Mouse (Mus musculus): ENCODE results near the gene Il34. TPM values are rescaled to one million over a fixed set of nuclear protein-coding genes. Genes with fewer than 3 reads are reported as not detected.

The Il34 gene
- polyA plus RNA-seq, 1 experiment from 2014 or later, result 3.0 TPM

DNA sequence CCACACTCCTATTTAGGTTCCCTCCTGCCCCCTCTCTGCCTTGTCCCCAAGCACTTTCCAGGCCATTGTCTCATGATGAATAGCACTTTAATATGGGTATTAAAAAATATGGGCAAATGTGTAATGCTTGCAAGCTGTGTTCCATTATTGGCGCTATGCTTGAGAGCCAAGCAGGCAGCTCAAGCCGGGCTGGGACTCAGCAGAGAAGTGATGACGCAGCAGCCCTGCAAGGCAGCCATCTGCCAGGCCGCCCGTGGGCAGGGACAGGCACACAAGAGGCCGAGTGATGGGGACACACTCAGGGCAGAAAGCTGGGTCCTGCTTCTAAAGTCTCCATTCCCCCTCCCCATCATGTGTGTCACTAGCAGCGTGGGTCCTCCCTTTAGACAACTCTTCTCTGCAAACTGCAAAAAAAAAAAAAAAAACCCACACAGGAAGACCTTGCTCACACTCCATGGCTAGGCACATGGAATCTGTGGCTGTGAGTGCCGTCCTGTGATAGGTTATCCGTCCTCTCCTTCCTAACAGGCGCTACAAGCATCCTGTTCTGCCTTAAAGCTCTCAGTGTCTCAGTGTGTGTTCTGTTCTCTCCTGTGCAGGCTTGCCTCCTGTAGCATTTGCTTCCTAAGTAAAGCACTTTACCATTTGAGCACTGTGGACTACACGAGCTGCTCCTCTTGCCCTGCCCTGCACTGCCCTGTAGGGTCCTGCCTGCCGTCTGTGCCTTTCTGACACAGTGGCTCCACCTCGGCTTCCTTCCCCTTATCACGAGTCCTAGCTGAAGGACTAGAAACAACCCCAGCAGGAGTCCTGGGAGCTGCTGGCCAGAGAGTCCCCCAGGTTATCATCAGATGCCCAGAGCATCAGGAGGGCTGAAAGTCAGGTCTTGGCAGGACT lies 100.1 kb downstream of the Il34 start:
- no peaks in the 10 kb centered on the region for H3K27me3 ChIP-seq (ENCODE audit: insufficient read depth, low read length)
- no peak for ATAC-seq (ENCODE audit: low FRiP score, low TSS enrichment)
- H3K27ac ChIP-seq (ENCODE audit: low read length), result no peak overlapping the region
- no peak overlapping the region for H3K4me2 ChIP-seq (replicated peaks; ENCODE audit: low read depth, low read length)
- 69% methylated on average over 14 of the region's 14 CpGs for WGBS
- H3K9ac ChIP-seq (replicated peaks; ENCODE audit: low read length), result no peak overlapping the region
- H3K4me1 ChIP-seq (ENCODE audit: insufficient read depth, low read length), result peaks cover 44% of the 10 kb centered on the region
- H3K9me3 ChIP-seq (ENCODE audit: low read length), result no peaks in the 10 kb centered on the region
- H3K4me3 ChIP-seq (ENCODE audit: low read length), result no peak overlapping the region
- peaks cover 3% of the 10 kb centered on the region; the same call in 1 of the 2 replicates for H3K36me3 ChIP-seq (ENCODE audit: insufficient read depth, low read length)

DNA sequence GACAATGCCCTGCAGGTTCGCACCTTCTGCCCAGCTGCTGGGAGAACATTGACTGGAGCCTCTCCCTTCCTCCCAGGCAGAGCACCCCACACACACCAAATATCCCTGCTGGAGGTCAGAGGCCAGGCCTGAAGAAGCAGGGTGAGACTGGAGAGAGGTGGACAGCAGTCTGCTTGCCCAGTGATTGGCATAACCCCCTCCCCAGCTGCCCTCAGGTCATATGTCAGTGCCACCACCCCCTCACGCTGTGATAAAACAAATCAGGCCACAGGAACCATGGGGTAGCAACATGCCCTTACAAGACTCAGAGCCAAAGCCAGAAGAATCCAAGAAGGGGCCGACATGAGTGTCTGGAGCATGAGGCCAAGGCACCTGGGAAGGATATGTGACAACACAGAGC lies 101.6 kb downstream of the Il34 start:
- Histone ChIP-seq H3K27me3 (ENCODE audit: insufficient read depth, low read length) (no peaks in the 10 kb centered on the region), H3K9ac (replicated peaks; ENCODE audit: low read length) (no peak overlapping the region), H3K4me1 (ENCODE audit: insufficient read depth, low read length) (peaks cover 36% of the 10 kb centered on the region), H3K36me3 (ENCODE audit: insufficient read depth, low read length) (no peaks in the 10 kb centered on the region), H3K27ac (ENCODE audit: low read length) (peak overlapping the region; percentile 93; the same call in 1 of the 2 replicates), H3K4me2 (replicated peaks; ENCODE audit: low read depth, low read length) (no peak overlapping the region), H3K9me3 (ENCODE audit: low read length) (no peaks in the 10 kb centered on the region), H3K4me3 (ENCODE audit: low read length) (no peak overlapping the region)
- no peak for ATAC-seq (ENCODE audit: low FRiP score, low TSS enrichment)
- WGBS, result 59% methylated on average over 3 of the region's 3 CpGs

GRCm38 (mm10) chr8:110703460-110704061 lies 102.2 kb downstream of the Il34 start:
- Histone ChIP-seq H3K27me3 (ENCODE audit: insufficient read depth, low read length) (no peaks in the 10 kb centered on the region), H3K36me3 (ENCODE audit: insufficient read depth, low read length) (no peaks in the 10 kb centered on the region), H3K4me1 (ENCODE audit: insufficient read depth, low read length) (peaks cover 36% of the 10 kb centered on the region), H3K9me3 (ENCODE audit: low read length) (no peaks in the 10 kb centered on the region), H3K4me2 (replicated peaks; ENCODE audit: low read depth, low read length) (no peak overlapping the region), H3K9ac (replicated peaks; ENCODE audit: low read length) (peak overlapping the region; percentile 46), H3K4me3 (ENCODE audit: low read length) (no peak overlapping the region), H3K27ac (ENCODE audit: low read length) (peak overlapping the region; percentile 93)
- ATAC-seq (ENCODE audit: low FRiP score, low TSS enrichment), result no peak
- 42% methylated on average over 9 of the region's 9 CpGs for WGBS

- Histone ChIP-seq H3K27ac (ENCODE audit: low read length) (peak overlapping the region; percentile 93), H3K4me3 (ENCODE audit: low read length) (no peak overlapping the region), H3K27me3 (ENCODE audit: insufficient read depth, low read length) (no peaks in the 10 kb centered on the region), H3K9ac (replicated peaks; ENCODE audit: low read length) (peak overlapping the region; percentile 46), H3K4me1 (ENCODE audit: insufficient read depth, low read length) (peaks cover 36% of the 10 kb centered on the region), H3K4me2 (replicated peaks; ENCODE audit: low read depth, low read length) (0 out of 2 replicates have a peak overlapping the region, but pooled peaks have one; percentile 5), H3K36me3 (ENCODE audit: insufficient read depth, low read length) (no peaks in the 10 kb centered on the region), H3K9me3 (ENCODE audit: low read length) (no peaks in the 10 kb centered on the region)
- peak; percentile 83 for ATAC-seq (ENCODE audit: low FRiP score, low TSS enrichment)
- WGBS, result 19% methylated on average over 9 of the region's 9 CpGs
Observed at GRCm38 (mm10) chr8:110702636-110703459, 102.9 kb downstream of the Il34 start.

- Histone ChIP-seq H3K4me2 (replicated peaks; ENCODE audit: low read depth, low read length) (no peak overlapping the region), H3K27ac (ENCODE audit: low read length) (no peak overlapping the region), H3K4me3 (ENCODE audit: low read length) (no peak overlapping the region), H3K27me3 (ENCODE audit: insufficient read depth, low read length) (no peaks in the 10 kb centered on the region), H3K9me3 (ENCODE audit: low read length) (no peaks in the 10 kb centered on the region), H3K4me1 (ENCODE audit: insufficient read depth, low read length) (peaks cover 32% of the 10 kb centered on the region), H3K36me3 (ENCODE audit: insufficient read depth, low read length) (no peaks in the 10 kb centered on the region), H3K9ac (replicated peaks; ENCODE audit: low read length) (no peak overlapping the region)
- WGBS, result 87% methylated on average over 2 of the region's 2 CpGs
- ATAC-seq (ENCODE audit: low FRiP score, low TSS enrichment), result no peak
Observed at GRCm38 (mm10) chr8:110700561-110700960, 105.2 kb downstream of the Il34 start.

DNA sequence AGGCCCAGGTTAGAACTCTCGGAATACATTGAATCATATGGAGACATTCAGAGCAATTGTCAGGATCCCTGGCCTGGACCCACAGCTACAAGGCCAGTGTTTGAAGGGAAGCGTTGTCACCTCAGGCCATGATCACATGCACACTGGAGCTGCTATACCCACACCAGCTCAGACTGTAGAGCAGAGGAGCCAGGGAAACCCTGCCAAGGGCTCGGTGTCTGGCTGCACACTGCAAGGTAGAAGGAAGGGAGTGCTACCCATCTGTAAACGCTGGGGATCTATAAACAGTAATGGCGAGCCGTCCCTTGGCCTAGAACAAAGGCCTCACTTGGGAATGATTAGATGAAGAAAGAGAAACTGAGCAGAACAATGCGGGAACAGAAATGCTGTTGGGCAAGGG lies 106.2 kb downstream of the Il34 start:
- H3K27ac ChIP-seq (ENCODE audit: low read length), result no peak overlapping the region
- no peaks in the 10 kb centered on the region for H3K36me3 ChIP-seq (ENCODE audit: insufficient read depth, low read length)
- H3K4me3 ChIP-seq (ENCODE audit: low read length), result no peak overlapping the region
- no peaks in the 10 kb centered on the region for H3K9me3 ChIP-seq (ENCODE audit: low read length)
- peaks cover 26% of the 10 kb centered on the region for H3K4me1 ChIP-seq (ENCODE audit: insufficient read depth, low read length)
- 83% methylated on average over 7 of the region's 7 CpGs for WGBS
- no peak overlapping the region for H3K9ac ChIP-seq (replicated peaks; ENCODE audit: low read length)
- no peak overlapping the region for H3K4me2 ChIP-seq (replicated peaks; ENCODE audit: low read depth, low read length)
- H3K27me3 ChIP-seq (ENCODE audit: insufficient read depth, low read length), result no peaks in the 10 kb centered on the region
- no peak for ATAC-seq (ENCODE audit: low FRiP score, low TSS enrichment)

DNA sequence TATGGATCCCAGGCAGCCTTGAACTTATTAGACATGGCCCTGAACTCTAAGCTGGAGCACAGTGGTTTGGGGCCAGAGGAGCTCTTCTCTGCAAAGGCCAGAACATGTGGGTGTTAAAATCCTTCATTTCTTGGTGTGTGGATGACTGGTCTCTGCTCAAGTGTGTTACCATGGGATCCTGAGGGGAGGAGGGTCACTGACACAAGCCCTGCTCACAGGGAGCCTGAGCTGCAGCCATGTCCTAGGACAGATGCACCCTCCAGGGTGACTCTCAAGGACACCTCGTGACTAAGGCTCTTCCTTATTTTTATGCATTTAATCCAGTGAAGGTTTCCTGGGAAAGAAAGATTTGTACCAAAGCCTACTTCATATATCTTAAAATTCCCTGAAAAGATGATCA lies 107.6 kb downstream of the Il34 start:
- Histone ChIP-seq H3K9me3 (ENCODE audit: low read length) (no peaks in the 10 kb centered on the region), H3K4me3 (ENCODE audit: low read length) (no peak overlapping the region), H3K27ac (ENCODE audit: low read length) (no peak overlapping the region), H3K9ac (replicated peaks; ENCODE audit: low read length) (no peak overlapping the region), H3K27me3 (ENCODE audit: insufficient read depth, low read length) (no peaks in the 10 kb centered on the region), H3K4me2 (replicated peaks; ENCODE audit: low read depth, low read length) (no peak overlapping the region), H3K4me1 (ENCODE audit: insufficient read depth, low read length) (peaks cover 13% of the 10 kb centered on the region), H3K36me3 (ENCODE audit: insufficient read depth, low read length) (no peaks in the 10 kb centered on the region)
- 76% methylated on average over 1 of the region's 1 CpGs for WGBS
- ATAC-seq (ENCODE audit: low FRiP score, low TSS enrichment), result no peak

DNA sequence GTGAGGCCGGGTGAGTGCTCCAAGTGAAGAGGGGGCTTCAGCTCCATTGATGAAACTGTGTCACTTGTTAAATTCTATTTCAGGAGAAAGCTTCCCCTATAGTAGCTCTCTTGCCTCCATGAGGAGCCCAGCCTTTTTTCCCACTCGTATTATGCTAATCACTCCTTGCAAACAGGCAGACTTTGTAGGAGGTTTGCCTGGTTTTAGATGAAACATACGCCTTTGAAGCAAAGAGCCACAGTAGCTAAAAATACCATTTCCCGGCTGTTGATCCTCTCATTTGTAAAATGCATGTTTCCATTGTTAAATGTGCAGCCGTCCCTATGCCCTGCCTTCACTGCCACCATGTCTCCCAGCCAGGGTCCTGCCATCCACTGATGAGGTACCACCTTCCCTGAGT lies 108.2 kb downstream of the Il34 start:
- H3K4me1 ChIP-seq (ENCODE audit: insufficient read depth, low read length), result peaks cover 8% of the 10 kb centered on the region
- no peak overlapping the region for H3K4me2 ChIP-seq (replicated peaks; ENCODE audit: low read depth, low read length)
- no peak for ATAC-seq (ENCODE audit: low FRiP score, low TSS enrichment)
- H3K27ac ChIP-seq (ENCODE audit: low read length), result no peak overlapping the region
- no peak overlapping the region for H3K4me3 ChIP-seq (ENCODE audit: low read length)
- H3K27me3 ChIP-seq (ENCODE audit: insufficient read depth, low read length), result no peaks in the 10 kb centered on the region
- WGBS, result 84% methylated on average over 5 of the region's 5 CpGs
- no peak overlapping the region for H3K9ac ChIP-seq (replicated peaks; ENCODE audit: low read length)
- 0 out of 2 replicates have a peak, but pooled peaks cover 4% of the 10 kb centered on the region for H3K36me3 ChIP-seq (ENCODE audit: insufficient read depth, low read length)
- no peaks in the 10 kb centered on the region for H3K9me3 ChIP-seq (ENCODE audit: low read length)

DNA sequence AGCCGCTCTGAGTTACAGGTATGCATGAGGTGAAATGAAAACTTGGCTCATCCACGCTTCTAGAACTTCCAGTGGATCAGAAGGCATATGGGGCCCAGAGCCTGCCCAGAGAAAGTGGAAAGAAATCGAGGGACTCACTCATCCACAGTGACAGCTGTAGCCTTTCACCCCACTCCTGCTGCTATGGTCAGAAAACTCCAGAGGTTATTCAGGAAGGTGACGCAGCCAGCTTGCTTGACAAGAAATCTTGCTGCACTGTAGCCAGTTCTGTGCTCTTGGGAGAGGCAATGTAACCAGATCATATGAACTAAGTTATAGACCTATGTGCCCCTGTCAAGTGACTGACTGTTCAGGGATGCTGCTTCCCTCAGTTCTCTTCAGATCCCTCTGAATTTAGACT lies 109.7 kb downstream of the Il34 start:
- Histone ChIP-seq H3K9ac (replicated peaks; ENCODE audit: low read length) (no peak overlapping the region), H3K4me2 (replicated peaks; ENCODE audit: low read depth, low read length) (no peak overlapping the region), H3K27ac (ENCODE audit: low read length) (peak overlapping the region; percentile 16; the same call in 1 of the 2 replicates), H3K9me3 (ENCODE audit: low read length) (no peaks in the 10 kb centered on the region), H3K4me3 (ENCODE audit: low read length) (no peak overlapping the region), H3K4me1 (ENCODE audit: insufficient read depth, low read length) (no peaks in the 10 kb centered on the region), H3K27me3 (ENCODE audit: insufficient read depth, low read length) (no peaks in the 10 kb centered on the region), H3K36me3 (ENCODE audit: insufficient read depth, low read length) (0 out of 2 replicates have a peak, but pooled peaks cover 6% of the 10 kb centered on the region)
- ATAC-seq (ENCODE audit: low FRiP score, low TSS enrichment), result no peak
- WGBS, result 63% methylated on average over 4 of the region's 4 CpGs
